Mouse (Mus musculus): ENCODE measurements around the gene Ldlr.

DNA sequence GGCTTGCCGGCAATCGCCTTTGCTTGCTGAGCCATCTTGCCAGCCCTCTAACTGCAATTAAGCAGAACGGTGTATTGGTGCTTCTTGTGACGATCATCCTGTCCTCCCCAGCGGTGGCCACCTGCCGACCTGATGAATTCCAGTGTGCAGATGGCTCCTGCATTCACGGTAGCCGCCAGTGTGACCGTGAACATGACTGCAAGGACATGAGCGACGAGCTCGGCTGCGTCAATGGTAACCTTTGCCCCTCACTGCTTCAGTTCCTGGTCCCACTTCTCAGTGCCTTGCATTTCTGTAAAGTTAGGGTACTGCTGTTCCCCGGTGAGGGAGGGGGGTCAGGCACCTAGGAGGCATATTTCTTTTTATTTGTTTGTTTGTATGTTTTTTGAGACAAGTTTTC is 11.8 kb downstream of the Ldlr start:
- TF ChIP-seq CTCF (conservative IDR thresholded peaks at IDR 0.05; ENCODE audit: insufficient read depth, insufficient read length, low read depth, low read length) = no peak
- no peak for TF ChIP-seq POLR2A (IDR thresholded peaks at IDR 0.05; ENCODE audit: low read depth, low read length)

Data from kidney, adult 2 months (tissue).